Mouse (Mus musculus) frontal cortex, adult (tissue): ENCODE data around the gene Sin3b.
A peak's percentile ranks its signal among the peaks of the same experiment; 100 is the strongest.
"Not testable (repeated sequence)": the region's sequence is repeated elsewhere in the genome, so short reads cannot be mapped to it uniquely, and the experiment has no call there.

ENCODE experiments used
- ATAC-seq: cut with Nextera tagmentation; 2 replicates; pipeline ENCODE4 v1.9.2; 2017; ENCODE audit warnings: mild to moderate bottlenecking, moderate library complexity, mixed read lengths; ENCODE audit not compliant: low TSS enrichment

Gene Sin3b

GRCm38 (mm10) chr8:72722769-72723650 lies at the start of gene Sin3b:
Sin3b (plus strand) TSS chr8:72723285.
- ATAC-seq: peak; percentile 99

- ATAC-seq: peak; percentile 55
Measured at GRCm38 (mm10) chr8:72674184-72674583, 48.9 kb upstream of the Sin3b start.

- ATAC-seq: no peak
Measured at GRCm38 (mm10) chr8:72676436-72676835, 46.6 kb upstream of the Sin3b start.

GRCm38 (mm10) chr8:72676844-72677243 lies 46.2 kb upstream of the Sin3b start:
- ATAC-seq: not testable (repeated sequence)

GRCm38 (mm10) chr8:72677331-72677730 lies 45.8 kb upstream of the Sin3b start:
- ATAC-seq: no peak

- peak; percentile 88 for ATAC-seq
Measured at GRCm38 (mm10) chr8:72680133-72680532, 43.0 kb upstream of the Sin3b start.

GRCm38 (mm10) chr8:72682051-72682687 lies 40.9 kb upstream of the Sin3b start:
- ATAC-seq: peak; percentile 82

- no peak for ATAC-seq
Measured at GRCm38 (mm10) chr8:72683010-72683521, 40.0 kb upstream of the Sin3b start.

- ATAC-seq: peak; percentile 68
Measured at GRCm38 (mm10) chr8:72683572-72684099, 39.4 kb upstream of the Sin3b start.

GRCm38 (mm10) chr8:72698349-72698926 lies 24.6 kb upstream of the Sin3b start:
- no peak for ATAC-seq

GRCm38 (mm10) chr8:72712569-72712968 lies 10.5 kb upstream of the Sin3b start:
- no peak for ATAC-seq

- no peak for ATAC-seq
Measured at GRCm38 (mm10) chr8:72716594-72716993, 6.5 kb upstream of the Sin3b start.

GRCm38 (mm10) chr8:72720541-72720940 lies 2.5 kb upstream of the Sin3b start:
- no peak for ATAC-seq

- peak; percentile 17 for ATAC-seq
Measured at GRCm38 (mm10) chr8:72723651-72724001, 541 bp downstream of the Sin3b start.

- ATAC-seq: peak; percentile 45; the same call in 1 of the 2 replicates
Measured at GRCm38 (mm10) chr8:72728636-72729035, 5.6 kb downstream of the Sin3b start.

- ATAC-seq: no peak
Measured at GRCm38 (mm10) chr8:72735001-72735400, 11.9 kb downstream of the Sin3b start.

- no peak for ATAC-seq
Measured at GRCm38 (mm10) chr8:72736868-72737267, 13.8 kb downstream of the Sin3b start.

- peak; percentile 84 for ATAC-seq
Measured at GRCm38 (mm10) chr8:72746061-72746460, 23.0 kb downstream of the Sin3b start.

- no peak for ATAC-seq
Measured at GRCm38 (mm10) chr8:72749846-72750245, 26.8 kb downstream of the Sin3b start.

- ATAC-seq: no peak
Measured at GRCm38 (mm10) chr8:72750266-72750665, 27.2 kb downstream of the Sin3b start.

- no peak for ATAC-seq
Measured at GRCm38 (mm10) chr8:72751126-72751525, 28.0 kb downstream of the Sin3b start.

GRCm38 (mm10) chr8:72752289-72752688 lies 29.2 kb downstream of the Sin3b start:
- no peak for ATAC-seq
